Mouse (Mus musculus) hindbrain, postnatal 0 days (tissue): ENCODE results near the gene Aatf. TPM values are rescaled to one million over a fixed set of nuclear protein-coding genes. Genes with fewer than 3 reads are reported as not detected.

Experiments
- ATAC-seq: fragments of 200-750 bp; cut with Nextera tagmentation; 2 replicates; pipeline ENCODE4 v1.8.0; 2017; ENCODE audit warnings: mild to moderate bottlenecking, moderate TSS enrichment, moderate library complexity
- DNase-seq: peaks from one replicate; pipeline ENCODE4 v3.0.0-alpha.2; 2015; ENCODE audit warnings: low spot score
- H3K27ac ChIP-seq: fragments of 300-500 bp; sonication (generic); 2 replicates; pipeline ENCODE4 v1.5.1; 2014; ENCODE audit warnings: mild to moderate bottlenecking
- H3K27me3 ChIP-seq: fragments of 300-500 bp; sonication (generic); 2 replicates; pipeline ENCODE4 v1.6.1; 2014; ENCODE audit warnings: low read length, mixed read lengths; ENCODE audit not compliant: insufficient read depth
- H3K36me3 ChIP-seq: fragments of 300-500 bp; sonication (generic); 2 replicates; pipeline ENCODE4 v1.6.1; 2014; ENCODE audit warnings: low read length, mixed read lengths; ENCODE audit not compliant: insufficient read depth
- H3K4me1 ChIP-seq: fragments of 300-500 bp; sonication (generic); 2 replicates; pipeline ENCODE4 v1.6.1; 2014; ENCODE audit warnings: antibody characterized with exemption, low read length, mixed read lengths; ENCODE audit not compliant: insufficient read depth
- H3K4me2 ChIP-seq: fragments of 300-500 bp; sonication (generic); 2 replicates; pipeline ENCODE4 v1.6.1; 2014; ENCODE audit warnings: low read depth, mild to moderate bottlenecking, low read length, moderate library complexity, mixed read lengths
- H3K4me3 ChIP-seq: fragments of 300-500 bp; sonication (generic); 2 replicates; pipeline ENCODE4 v1.5.1; 2014; ENCODE audit warnings: low read length
- H3K9ac ChIP-seq: fragments of 300-500 bp; sonication (generic); replicated peaks from 2 replicates; pipeline ENCODE4 v1.6.1; 2014; ENCODE audit warnings: mild to moderate bottlenecking, low read length, moderate library complexity, mixed read lengths
- H3K9me3 ChIP-seq: fragments of 300-500 bp; sonication (generic); 2 replicates; pipeline ENCODE4 v1.6.1; 2016; ENCODE audit warnings: low read length, mixed read lengths
- CTCF ChIP-seq: IDR thresholded peaks from 2 replicates; pipeline ENCODE4 v1.5.1; 2016; ENCODE audit warnings: antibody characterized with exemption, control low read depth, low read depth
- WGBS: fragments of 180-500 bp; shearing (Covaris S2); extraction: QIAGEN DNeasy Blood & Tissue Kit; methylation state at CpG from one replicate; pipeline ENCODE4 v1.1.7; 2014; 5-methylcytosine and 5-hydroxymethylcytosine counted together
- polyA plus RNA-seq: library from polyadenylated mRNA; unstranded; fragments of >200 nt; fragmentation: Nextera tagmentation; extraction: Ambion mirVana; gene quantifications from 2 replicates; pipeline ENCODE4 v1.2.1, GENCODE M21; 2015
- total RNA-seq: library from RNA; depleted of rRNA; stranded (reverse); fragments of >200 nt; gene quantifications from 2 replicates; pipeline ENCODE4 v1.2.3, GENCODE M21; 2014

The Aatf gene
- total and polyA plus RNA-seq, 2 experiments from 2014 or later, result 17.2 to 42.7 TPM

DNA sequence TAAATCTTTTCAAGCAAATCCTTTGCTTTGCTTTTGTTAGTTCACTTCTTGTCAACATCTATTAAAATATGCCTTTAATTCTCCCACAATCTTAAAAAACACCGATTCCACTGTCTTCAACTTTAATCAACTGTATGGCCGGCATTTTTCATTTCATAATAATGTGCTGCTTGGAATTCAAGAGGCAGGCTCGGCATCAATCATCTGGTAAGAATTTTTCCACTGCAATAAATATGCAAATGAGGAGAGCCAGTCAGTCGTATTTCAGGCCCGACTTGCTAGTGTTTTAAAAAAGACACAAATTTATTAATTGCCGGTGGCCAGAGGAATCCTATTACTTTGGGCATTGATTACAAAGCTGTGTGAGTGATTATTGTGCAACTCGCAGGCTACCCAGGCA lies 31.7 kb downstream of the Aatf start:
- 30% methylated on average over 7 of the region's 7 CpGs for WGBS
- peak; percentile 27 for DNase-seq
- no peak overlapping the region for H3K27ac ChIP-seq

DNA sequence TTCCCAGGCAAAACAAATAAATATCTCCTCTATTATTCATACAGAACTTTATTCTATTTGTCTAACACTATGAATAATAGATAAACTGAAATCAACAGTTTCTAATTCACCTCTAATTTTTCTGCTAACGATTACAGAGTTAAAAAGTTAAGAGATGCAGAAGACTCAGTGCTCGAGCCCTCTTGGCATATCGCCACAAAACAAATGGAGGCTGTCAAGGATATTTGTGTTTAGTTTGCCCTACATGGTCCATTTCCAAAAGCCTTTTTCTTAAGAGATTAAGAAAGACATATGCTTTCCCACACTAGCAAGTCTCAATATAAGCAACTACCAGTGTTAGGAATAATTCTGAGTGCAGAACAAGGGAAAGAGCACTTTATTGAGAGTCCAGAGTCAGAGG lies 32.9 kb downstream of the Aatf start:
- ATAC-seq (no peak), DNase-seq (peak; percentile 14)
- Histone ChIP-seq H3K36me3 (no peaks in the 10 kb centered on the region), H3K9ac (no peak overlapping the region), H3K4me2 (no peak overlapping the region), H3K4me3 (no peak overlapping the region), H3K4me1 (0 out of 2 replicates have a peak, but pooled peaks cover 4% of the 10 kb centered on the region), H3K27me3 (no peaks in the 10 kb centered on the region), H3K9me3 (no peaks in the 10 kb centered on the region), H3K27ac (no peak overlapping the region)
- no peak for TF ChIP-seq CTCF
- WGBS, result 42% methylated on average over 3 of the region's 3 CpGs

More for the DNA sequence above, 31.7 kb downstream of the Aatf start:
- Histone ChIP-seq H3K9me3 (no peaks in the 10 kb centered on the region), H3K27me3 (no peaks in the 10 kb centered on the region), H3K4me3 (no peak overlapping the region), H3K4me1 (0 out of 2 replicates have a peak, but pooled peaks cover 4% of the 10 kb centered on the region), H3K4me2 (no peak overlapping the region), H3K36me3 (no peaks in the 10 kb centered on the region), H3K9ac (no peak overlapping the region)
- no peak for TF ChIP-seq CTCF
- no peak for ATAC-seq

DNA sequence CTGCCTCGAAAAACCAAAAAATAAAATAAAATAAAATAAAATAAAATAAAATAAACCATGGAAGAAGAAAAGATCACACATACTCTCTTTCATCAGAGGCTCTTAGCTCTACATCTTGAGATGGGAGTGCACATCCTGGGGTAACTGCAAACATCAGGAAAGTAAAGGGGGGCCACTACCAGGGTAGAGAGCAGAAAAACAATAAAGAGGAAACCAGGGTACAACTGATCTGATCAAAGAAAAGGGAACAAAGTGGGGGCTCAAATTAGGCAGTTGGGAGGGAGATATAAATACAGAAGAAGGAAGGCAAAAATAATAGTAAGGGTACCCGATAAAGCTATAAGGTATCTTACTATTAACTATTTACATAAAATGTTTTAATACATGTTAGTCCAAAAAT lies 36.7 kb downstream of the Aatf start:
- no peak for TF ChIP-seq CTCF
- Histone ChIP-seq H3K36me3 (0 out of 2 replicates have a peak, but pooled peaks cover 5% of the 10 kb centered on the region), H3K4me2 (no peak overlapping the region), H3K27me3 (no peaks in the 10 kb centered on the region), H3K4me3 (no peak overlapping the region), H3K4me1 (0 out of 2 replicates have a peak, but pooled peaks cover 4% of the 10 kb centered on the region), H3K27ac (no peak overlapping the region), H3K9me3 (no peaks in the 10 kb centered on the region), H3K9ac (no peak overlapping the region)
- DNase-seq (no peak), ATAC-seq (no peak)
- WGBS, result 95% methylated on average over 2 of the region's 2 CpGs

DNA sequence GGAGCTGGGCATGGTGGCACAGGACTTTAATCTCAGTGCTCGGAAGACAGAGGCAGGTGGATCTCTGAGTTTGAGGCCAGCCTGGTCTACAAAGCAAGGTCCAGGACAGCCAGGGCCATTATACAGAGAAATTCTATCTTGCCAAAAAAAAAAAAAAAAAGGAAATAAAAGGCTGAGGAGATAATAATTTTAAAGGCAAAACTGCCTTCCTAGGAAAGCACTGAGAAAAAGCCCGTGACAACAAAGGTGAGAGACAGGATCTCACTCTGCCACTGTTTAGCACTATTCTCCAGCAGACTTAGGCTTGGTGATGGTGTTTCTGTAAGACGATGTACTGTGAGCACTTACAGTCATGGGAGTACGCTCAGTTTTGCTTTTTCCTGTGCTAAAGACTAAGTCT lies 37.3 kb downstream of the Aatf start:
- DNase-seq (no peak), ATAC-seq (no peak)
- Histone ChIP-seq H3K4me1 (0 out of 2 replicates have a peak, but pooled peaks cover 4% of the 10 kb centered on the region), H3K4me2 (no peak overlapping the region), H3K36me3 (peaks cover 8% of the 10 kb centered on the region; the same call in 1 of the 2 replicates), H3K27ac (no peak overlapping the region), H3K27me3 (no peaks in the 10 kb centered on the region), H3K4me3 (no peak overlapping the region), H3K9ac (no peak overlapping the region), H3K9me3 (no peaks in the 10 kb centered on the region)
- 95% methylated on average over 4 of the region's 4 CpGs for WGBS
- TF ChIP-seq CTCF, result no peak

DNA sequence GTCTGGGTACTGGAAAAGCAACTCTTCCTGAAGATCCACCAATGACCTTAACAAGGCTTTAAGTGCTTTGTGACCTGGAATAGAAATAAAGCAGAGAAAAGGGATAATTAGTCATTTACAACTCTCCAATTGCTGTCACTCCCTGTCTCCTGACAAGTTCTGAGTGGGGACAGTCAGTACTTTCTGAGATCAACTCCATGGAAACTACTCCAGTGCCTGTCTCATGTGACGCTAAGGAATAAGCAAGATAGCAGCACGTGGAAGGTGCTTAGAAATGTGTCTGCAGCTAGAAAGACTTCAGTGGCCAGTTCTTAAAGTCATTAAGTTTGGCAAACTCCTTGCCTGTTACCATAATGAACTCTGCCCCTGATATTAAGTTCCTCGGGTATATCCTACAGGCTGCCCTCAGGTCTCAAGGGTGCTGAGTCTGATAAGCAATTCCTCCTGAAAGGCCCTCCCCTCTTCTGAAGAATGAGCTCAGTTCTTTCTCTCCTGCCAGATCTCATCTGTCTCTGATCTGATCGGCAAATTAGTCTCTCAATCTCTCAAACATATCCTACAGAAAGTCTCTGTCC lies 40.1 kb downstream of the Aatf start:
- H3K36me3 ChIP-seq, result peaks cover 9% of the 10 kb centered on the region; the same call in 1 of the 2 replicates
- WGBS, result 85% methylated on average over 4 of the region's 4 CpGs
- DNase-seq, result no peak
- H3K4me3 ChIP-seq, result no peak overlapping the region
- H3K9me3 ChIP-seq, result no peaks in the 10 kb centered on the region
- ATAC-seq, result no peak
- TF ChIP-seq CTCF, result no peak
- no peak overlapping the region for H3K9ac ChIP-seq
- H3K27ac ChIP-seq, result no peak overlapping the region
- no peaks in the 10 kb centered on the region for H3K4me1 ChIP-seq
- H3K4me2 ChIP-seq, result no peak overlapping the region
- no peaks in the 10 kb centered on the region for H3K27me3 ChIP-seq

DNA sequence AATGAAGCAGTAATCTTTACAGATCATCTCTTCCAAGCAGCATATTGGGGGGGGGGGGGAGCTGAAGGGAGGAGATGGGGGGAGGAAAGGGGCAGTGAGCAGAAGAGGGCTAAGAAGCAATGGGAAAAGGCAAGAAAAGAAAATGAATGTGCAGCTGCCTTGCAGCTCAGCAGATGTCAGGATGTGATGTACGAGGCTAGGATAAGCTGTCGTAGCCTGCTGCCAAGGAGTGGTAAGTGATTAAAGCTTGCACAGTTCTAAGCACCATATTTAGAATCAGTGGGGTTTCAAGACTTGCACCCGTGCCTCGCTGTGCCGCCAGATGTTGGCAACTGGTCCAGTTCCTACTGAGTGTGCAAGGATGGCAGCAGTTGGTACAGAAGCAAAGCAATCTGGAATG lies 48.8 kb downstream of the Aatf start:
- H3K27me3 ChIP-seq, result no peaks in the 10 kb centered on the region
- no peaks in the 10 kb centered on the region for H3K9me3 ChIP-seq
- no peak overlapping the region for H3K9ac ChIP-seq
- DNase-seq, result peak; percentile 39
- H3K27ac ChIP-seq, result no peak overlapping the region
- H3K4me3 ChIP-seq, result no peak overlapping the region
- H3K4me2 ChIP-seq, result no peak overlapping the region
- H3K4me1 ChIP-seq, result no peaks in the 10 kb centered on the region
- no peak for ATAC-seq
- TF ChIP-seq CTCF, result no peak
- H3K36me3 ChIP-seq, result peaks cover 4% of the 10 kb centered on the region; the same call in 1 of the 2 replicates
- WGBS, result 43% methylated on average over 5 of the region's 5 CpGs

DNA sequence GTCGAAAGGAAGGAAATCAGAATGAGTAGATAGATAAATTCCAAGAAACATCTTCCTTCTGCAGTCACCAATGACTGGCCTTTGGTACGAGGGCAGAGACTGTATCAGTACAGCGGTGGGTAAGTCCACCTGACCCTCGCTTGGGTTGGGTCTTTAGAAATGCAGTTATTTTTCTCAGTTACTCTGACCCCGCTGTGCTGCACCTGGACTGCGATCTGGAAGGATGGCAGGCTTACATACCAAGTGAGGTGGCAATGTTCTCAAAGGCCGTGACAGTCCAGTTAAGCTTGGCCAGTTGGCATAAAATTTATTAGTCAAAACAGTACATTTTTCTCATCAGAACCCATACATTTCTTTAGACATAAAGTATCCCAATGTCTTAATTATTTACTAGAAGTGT lies 59.4 kb downstream of the Aatf start:
- no peaks in the 10 kb centered on the region for H3K27me3 ChIP-seq
- no peak overlapping the region for H3K4me2 ChIP-seq
- H3K9me3 ChIP-seq, result no peaks in the 10 kb centered on the region
- no peak overlapping the region for H3K9ac ChIP-seq
- no peak overlapping the region for H3K27ac ChIP-seq
- no peaks in the 10 kb centered on the region for H3K36me3 ChIP-seq
- ATAC-seq (no peak), DNase-seq (no peak)
- no peaks in the 10 kb centered on the region for H3K4me1 ChIP-seq
- no peak overlapping the region for H3K4me3 ChIP-seq
- WGBS, result 91% methylated on average over 7 of the region's 7 CpGs
- TF ChIP-seq CTCF, result no peak
